Mouse (Mus musculus) spleen, adult 12 weeks (tissue): ENCODE measurements around the gene Tesc.

Experiments used
- DNase-seq: peaks from one replicate; pipeline ENCODE4 v3.0.0; 2022; ENCODE audit warnings: low spot score

Tesc gene

DNA sequence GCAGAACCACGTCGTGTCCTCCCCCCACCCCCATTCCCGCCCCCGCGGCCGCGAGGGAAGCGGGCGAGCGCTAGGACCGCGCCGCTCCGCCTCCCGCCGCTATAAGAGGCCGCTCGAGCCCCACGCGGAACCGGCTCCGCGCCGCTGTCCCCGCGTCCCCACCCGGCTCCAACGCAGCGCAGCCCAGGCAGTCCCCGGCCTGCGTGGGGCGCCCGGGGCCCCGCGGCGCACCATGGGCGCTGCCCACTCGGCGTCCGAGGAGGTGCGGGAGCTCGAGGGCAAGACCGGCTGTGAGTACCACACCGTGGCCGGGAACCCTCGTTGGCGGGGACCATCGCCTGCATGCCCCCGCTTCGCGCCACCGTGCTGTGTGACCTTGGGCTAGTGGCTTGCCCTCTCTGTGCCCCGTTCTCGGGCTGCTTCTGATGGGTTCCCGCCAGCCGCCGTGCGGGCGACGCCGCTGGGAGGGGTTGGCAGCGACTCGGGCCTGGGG, at the start of gene Tesc:
Gene Tesc, plus strand, starts transcription at position 46 of the 493 bp plus-strand sequence.
- no peak for DNase-seq

DNA sequence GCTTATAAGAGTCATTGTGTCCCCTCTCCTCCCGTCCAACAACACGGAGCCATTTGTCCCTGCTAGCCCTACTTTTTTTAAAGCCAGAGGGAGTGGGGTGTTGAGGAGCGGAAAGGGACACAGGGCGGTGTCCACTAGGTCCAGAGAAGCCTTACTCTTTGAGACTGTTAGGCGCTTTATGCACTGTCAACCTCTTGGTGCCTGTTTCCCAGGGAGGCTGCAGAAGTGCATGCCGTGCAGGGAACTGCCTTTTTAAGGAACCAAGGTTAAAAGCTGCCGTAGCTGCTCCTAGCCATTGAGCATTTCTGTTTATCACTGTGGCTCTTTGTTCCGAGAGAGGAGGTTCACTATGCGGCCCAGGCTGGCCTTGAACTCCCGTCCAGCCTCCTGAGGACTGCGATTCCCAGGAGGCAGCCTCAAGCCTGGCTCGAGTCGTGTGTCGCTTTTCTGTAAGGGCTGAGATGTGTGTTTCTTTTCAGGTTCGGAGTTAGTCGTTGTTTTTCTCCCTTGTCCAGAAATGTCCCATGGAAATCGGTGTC, 49.3 kb upstream of the Tesc start:
- DNase-seq: no peak

DNA sequence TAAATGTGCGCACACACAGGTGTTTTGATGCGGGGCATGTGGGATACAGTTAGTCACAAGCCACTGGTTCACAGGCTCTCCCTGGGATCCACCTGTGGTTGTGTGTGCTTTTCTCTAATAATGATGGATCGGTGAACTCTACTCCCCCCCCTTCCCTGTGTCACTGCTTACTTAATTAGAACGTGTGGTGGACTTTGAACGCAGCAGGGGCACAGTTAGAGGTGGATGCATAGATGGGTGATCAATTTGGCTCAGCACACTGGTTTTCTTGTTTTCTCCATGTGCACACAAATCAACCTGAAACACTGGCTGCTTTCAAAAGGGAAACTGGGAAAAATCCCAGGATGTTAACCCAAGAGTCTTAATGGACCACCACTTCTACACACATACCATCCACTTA, 48.5 kb upstream of the Tesc start:
- DNase-seq: no peak

DNA sequence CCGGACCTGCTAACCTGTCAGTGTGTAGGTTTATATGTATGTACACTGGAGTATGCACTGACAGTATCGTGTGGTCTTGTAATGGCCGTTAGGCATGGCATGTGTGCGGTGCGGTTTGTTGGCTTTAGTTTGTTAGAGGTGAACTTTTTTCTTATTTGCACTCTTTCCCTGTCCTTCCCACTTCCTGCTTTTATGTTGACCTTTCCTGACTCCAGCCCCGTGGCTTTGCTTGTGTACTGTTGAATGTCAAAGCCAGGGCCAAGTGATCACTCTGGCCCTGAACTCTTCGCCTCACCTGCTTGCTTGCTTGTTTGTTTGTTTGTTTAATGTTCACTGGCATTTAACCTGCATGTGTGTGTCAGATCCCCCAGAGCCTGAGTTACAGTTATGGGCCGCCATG, 46.6 kb upstream of the Tesc start:
- DNase-seq: no peak

DNA sequence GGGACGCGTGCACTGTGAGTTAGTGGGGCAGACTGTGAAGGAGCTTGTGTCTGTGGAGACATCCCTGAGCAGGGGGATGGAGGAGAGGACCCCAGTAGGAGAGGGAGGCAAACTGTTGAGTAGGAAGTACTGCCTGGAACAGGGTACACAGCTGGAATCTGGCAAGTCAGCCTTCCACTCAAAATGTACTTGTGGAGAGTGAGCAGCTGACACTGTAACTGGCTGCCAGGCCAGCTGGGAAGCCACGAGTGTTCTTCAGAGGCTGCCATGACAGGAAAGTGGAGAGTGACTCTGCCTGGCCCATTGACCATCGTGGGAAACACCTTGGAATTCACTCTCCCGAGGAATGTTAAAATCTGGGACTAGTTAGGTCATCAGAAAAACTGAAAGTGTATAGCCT, 45.6 kb upstream of the Tesc start:
- DNase-seq: no peak

DNA sequence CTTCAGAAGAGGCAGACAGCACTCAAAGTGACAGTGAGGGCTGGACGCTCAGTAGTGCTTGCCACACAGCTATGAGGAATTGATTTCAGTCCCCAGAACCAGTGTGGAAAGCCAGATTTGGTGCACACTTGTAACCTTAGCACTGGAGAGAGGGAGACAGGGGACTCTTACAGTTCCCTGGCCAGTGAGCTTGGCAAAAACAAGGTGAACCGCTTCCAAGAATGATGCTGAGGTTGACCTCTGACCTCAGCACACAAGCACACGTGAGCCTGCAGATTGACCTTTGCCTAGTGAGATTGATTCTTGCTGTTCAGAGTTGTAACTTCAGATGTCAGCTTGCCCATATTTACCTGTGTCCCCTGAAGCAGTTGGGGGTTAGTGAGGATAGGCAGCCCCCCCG, 41.2 kb upstream of the Tesc start:
- no peak for DNase-seq

DNA sequence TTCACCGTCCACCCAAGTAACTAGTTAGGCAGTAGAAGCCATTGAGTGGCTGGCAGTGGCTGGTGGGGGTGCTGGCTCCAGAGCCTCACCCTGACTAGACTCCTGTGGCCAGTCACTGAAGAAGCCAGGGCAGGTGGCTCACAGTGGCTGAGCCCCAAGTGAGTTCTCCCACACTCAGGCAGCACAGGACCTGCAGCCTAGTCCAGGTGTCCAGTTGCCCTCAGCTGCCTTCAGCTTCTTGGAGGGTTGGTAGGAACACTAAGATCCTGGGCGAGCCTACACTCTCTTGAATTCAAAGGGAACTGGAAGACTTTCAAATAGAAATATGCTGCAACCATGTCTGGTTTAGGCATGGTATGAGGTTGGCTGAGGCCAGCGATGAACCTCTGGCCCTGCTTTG, 39.7 kb upstream of the Tesc start:
- DNase-seq: no peak

DNA sequence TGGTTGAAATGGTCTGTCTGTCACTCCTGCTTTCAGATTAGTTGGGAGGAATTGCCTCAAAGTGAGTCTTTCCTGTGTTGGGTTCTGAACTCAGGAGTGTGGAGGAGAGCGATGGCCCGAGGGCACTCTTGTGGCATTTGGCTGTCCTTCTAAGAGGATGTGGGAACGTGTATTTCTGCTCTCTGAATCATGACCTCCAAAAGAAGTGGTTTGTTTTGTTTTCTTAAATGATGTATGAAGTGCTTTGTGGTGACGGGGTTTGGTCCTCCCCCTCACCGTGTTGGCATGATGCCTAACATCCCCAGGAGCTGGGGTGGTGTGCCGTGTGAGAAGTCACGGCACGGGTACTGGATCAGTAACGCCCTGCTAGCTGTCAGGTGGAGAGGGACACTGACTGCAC, 39.2 kb upstream of the Tesc start:
- no peak for DNase-seq

DNA sequence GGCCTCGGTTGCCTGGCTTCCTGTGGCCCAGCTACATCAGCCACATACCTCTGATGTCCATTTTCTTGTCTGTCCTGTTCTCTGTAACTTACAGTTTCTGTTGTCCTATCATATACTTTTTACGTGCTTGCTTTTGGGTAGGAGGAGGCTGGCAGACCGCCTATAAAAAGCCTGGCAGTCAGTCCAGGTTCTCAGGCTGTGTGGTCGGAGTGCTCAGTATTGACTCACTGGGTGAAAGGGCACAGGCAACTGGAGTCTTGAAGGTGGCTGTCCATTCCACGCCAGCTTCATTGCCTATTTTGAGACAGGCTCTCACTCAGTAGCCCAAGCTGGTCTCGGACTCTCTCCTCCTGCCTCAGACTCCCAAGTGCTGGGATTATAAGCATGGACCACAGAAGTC, 37.8 kb upstream of the Tesc start:
- no peak for DNase-seq

DNA sequence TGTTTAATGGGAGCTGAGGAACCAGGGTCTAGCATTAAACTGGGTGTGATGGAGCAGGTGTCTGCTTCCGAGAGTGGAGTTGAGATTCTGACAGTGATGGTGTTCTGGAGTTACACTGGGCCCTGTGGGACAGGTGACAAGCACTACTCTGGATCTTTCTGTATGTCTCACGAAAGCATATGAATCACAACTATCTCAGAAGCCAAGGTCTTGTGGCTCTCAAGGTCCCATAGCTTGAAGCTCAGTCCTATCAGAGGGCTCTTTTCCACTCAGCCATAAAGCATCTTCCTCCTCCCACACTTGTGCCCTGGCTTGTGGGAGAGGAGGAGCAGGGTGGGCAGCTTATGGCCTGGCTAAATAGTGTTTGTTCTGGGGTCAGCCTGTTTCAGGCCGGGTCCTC, 36.6 kb upstream of the Tesc start:
- DNase-seq: no peak

DNA sequence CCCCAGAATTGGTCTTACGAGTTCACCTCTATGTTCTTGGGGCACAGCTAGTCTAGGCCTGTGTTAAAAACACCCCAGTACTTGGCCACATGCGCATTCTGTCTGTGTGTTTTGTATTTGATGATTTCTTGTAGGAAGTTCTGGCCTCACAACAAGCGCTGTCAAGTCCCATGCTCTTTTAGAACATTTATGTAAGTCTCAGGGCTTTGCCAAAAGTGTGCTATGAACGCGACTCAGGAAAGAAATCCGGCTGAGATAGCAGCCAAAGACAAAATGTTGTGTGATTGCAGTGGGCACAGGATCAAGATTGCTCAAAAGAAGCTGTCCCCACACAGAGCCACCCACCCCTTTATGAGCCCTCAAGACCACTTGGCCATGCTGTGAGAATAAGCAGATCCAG, 34.0 kb upstream of the Tesc start:
- no peak for DNase-seq

DNA sequence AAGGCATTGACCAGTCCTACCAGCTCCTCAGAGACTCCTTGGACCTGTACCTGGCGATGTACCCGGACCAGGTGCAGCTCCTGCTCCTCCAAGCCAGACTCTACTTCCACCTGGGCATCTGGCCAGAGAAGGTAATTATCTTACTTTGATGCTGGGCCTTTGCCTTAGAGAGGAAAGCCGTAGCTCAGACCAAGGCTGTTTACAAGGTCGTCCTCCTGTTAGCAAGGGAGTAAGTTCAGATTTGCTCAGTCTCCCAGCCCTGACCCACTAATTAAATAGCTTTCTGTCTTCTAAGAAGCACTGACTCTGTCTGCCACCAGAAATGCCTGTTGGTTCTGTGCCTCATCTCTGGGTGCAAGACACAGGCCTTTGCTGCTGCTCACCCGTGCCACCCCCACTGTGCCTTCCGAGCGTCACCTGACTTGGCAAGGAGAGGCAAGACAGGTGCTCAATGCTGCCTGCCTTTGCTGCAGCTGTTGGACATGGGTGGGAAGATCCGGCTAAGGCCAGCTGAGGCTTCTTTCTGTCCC, 32.1 kb upstream of the Tesc start:
- DNase-seq: no peak

DNA sequence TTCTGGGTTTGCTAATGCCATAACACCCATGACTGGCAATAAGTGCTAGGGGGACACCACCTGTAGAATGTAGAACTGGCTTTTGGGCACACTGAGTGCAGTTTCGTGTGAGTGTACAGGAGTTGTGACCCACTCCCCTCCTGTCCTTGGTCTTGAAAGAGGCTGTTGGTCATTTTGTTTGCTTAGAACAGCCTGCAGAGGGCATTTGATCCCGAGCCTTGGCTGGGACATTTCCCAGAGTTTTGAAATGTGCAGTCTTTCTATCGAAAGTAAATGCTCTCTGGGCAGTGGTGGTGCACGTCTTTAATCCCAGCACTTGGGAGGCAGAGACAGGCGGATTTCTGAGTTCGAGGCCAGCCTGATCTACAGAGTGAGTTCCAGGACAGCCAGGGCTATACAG, 31.6 kb upstream of the Tesc start:
- DNase-seq: no peak

DNA sequence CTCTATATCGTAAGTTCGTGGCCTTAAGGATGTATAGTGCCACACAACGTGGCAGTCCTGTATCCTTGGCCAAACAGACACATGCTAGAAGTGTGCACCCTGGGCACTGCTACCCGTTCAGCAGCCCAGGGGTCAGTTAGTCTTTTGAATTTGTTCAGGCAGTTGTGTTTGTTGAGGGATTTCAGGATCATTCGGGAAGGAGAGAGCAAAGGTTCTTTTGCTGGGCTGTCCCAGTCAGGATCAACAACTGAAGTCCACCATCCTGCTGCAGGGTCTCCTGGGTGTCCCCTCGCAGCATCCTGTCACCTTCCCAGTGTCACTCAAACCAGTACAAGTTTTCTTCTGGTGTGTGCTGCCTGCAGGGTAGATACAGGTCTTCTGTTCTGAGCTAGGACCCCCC, 31.0 kb upstream of the Tesc start:
- no peak for DNase-seq

DNA sequence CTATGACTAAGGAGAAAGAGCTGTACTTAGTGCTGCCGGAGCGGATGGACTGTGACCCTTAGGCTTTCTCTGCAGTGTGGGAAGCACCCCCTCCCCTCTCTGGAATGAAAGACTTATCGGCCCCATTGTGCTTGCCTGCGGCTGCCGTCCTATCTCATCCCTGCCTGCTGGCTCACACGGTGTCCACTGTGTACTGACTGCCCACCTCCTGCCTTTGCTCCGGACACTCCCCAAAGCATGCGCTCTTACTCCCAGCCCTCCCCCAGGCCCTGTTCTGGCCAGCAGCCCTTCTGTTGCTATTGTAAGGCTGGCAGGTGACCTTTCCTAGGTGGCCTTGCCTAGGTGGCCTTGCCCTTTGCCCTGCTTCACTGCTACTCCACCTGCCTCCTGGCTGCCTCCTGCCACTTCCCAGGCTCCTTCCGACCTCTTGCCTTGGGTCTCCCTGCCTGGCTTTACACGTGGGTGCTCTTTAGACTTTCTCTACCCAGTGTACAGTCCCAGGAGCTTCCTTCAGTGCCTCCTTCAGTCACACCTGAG, 30.0 kb upstream of the Tesc start:
- DNase-seq: no peak

DNA sequence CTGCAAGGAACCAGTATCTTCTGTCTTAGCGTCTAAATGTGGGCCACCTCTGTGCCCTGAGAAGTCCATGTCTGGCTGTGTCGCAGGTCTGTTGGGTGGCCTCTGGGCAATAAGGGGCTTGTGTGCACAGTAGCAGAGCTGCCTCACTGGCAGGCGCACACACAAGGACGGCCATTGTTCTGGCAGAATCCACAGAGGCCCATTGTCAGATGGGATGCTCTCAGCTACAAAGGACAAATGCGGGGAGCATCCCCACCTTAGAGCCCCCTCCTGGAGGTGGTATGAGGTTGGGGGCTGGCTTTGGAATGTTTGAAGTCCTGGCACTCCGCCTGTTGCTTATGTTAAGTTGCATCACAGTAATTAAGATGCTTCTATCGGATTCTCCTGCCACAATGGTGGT, 28.5 kb upstream of the Tesc start:
- DNase-seq: no peak

DNA sequence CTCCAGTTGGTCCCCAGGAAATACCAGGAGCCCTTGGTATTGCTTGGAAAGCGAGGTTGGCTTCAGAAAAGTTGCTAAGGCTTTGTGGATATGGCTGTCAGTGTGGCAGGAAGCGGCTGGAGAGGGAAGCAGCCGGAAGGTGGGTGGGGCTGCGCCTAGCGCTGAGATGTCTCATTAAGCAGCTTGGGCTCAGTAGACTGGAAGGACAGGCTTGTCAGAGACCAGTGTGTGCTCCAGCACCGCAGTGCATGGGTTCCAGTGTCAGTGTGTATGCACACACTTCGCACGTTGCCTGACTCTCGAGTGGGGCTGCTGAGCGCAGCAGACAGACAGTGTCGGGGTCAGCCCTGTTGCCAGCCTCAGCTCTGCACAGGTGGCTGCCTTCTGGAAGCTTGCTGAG, 28.0 kb upstream of the Tesc start:
- no peak for DNase-seq

DNA sequence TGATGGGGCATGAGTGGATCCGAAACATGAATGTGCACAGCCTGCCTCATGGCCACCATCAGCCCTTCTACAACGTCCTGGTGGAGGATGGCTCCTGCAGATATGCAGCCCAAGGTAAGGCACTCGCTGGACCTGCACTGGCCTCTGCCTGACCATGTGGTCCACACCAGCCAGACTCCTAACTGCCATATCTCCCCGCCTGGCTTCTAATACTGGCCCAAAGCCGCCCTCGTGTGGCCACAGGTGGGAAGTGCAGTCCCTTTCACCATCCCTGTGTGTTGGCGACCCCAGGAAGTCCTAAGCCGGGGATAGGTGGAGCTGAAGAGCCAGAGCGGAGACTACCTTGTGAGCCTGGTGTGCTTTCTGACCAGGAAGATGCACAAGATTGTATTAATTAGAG, 25.5 kb upstream of the Tesc start:
- DNase-seq: peak; percentile 20

DNA sequence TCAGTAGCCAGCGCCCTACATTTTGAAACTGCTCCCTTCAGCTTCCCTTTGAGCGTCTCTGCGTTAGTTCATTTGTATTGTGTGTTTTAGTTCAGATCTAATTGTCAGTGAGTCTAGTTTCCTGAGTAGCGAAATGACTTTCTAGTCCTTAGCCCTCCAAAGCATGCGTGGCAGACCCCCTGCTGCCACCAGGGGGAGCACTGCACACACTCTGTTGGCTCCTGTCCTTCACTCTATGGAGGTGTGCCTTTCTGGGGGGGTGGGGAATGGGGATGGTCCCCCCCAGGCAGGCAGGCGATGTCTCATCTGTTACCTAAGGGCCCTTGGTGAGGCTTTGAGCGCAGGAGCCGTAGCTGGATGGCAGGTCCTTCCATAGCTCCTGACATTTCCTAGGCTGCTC, 22.9 kb upstream of the Tesc start:
- DNase-seq: peak; percentile 17

DNA sequence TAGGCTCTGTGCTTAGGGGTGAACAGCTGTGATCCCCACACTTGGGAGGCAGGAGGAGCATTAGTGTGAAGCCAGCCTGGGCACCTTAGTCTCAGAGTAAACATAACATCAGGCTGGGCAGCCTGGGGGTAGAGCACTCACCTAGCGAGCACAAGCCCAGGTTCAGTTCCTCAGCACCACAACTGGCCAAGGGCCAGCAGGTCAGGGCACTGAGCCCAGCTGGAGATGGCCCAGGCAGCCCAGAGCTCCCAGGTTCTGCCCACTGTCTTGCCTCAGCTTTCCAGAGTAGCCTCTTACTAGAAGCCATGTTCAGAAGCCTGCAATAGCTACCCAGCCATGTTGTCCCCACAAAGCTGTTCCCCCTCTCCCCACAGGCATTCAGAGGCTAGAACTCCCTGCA, 21.8 kb upstream of the Tesc start:
- DNase-seq: no peak

DNA sequence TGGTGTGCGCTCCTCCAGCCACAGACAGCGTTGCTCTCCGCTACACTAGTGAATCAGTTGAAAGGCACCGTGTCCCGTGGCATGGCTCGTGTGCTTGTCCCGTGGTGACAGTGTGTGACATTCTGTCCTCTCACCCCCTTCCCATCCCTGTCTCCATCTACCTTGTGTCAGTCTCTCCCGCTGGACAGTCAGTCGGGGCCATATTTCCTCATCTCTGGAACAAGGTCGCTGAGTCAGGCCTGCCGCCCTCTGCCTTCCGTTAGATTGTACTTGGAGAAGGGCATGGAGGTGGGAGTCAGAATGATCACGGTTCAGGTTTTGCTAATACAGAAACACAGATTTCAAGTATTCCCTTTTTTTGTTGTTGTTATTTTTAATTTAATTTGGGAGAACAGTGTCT, 19.2 kb upstream of the Tesc start:
- no peak for DNase-seq

DNA sequence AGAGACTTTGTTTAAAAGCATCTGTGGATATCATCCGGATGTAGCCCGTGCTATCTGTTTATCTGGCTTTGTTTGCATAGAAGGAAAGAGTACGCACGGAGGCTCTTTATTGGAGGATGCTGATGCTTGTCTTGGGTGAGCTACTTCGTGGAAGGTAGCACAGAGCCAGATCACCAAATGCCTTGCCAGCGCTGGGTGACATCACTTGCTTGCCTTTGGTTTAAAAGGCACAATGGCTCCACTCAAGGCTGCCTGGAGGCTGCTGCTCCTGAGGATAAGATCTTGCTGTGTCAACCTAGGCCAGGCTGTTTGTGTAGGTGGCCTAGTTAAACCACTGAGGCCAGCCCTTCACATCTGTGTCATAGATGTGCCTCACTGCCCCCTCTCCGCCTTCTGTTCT, 16.7 kb upstream of the Tesc start:
- DNase-seq: no peak

DNA sequence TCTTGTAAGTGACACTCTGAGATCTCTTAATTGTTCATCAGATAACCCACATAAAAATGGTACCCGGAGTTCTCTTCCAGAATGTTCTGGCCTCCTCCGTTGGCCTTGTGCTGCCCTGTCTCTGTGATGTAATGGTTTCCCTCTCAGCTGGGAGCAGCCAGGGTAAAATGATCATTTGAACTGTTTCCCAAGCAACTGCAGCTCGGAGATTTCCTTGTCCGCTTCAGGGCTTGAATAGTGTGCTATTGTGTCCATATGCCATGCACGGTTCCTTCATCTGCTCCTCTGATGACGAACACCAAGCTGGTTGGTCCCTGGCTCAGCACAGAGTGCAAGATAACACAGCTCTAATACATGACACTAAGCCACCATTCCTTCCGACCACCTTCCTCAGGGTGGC, 15.7 kb upstream of the Tesc start:
- DNase-seq: no peak

DNA sequence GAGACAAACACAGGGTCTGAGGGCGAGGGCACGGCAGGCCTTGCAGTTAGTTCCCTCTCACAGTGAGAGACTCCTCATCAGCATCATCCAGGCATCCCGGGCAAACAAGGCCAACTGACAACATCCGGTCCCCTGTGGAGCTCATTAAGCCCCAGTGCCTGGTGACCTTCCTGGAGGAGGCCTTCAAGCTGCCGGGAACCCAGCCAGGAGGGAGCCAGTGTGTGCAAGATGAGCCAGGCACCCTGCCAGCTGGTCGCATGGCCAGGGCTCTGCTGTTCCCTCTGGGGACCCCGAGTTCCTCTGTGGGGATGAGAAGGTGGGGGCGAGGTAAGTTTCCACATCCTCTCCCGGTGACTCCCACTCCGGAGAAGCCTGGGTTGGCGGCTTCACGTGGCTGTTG, 12.5 kb upstream of the Tesc start:
- no peak for DNase-seq
